Mouse (Mus musculus) lung, postnatal 4 days (tissue): ENCODE results near the gene Fgfr2.

ENCODE experiments used
- DNase-seq, 2 experiments: peaks; one replicate each; pipeline ENCODE4 v3.0.0; 2021

Gene Fgfr2

DNA sequence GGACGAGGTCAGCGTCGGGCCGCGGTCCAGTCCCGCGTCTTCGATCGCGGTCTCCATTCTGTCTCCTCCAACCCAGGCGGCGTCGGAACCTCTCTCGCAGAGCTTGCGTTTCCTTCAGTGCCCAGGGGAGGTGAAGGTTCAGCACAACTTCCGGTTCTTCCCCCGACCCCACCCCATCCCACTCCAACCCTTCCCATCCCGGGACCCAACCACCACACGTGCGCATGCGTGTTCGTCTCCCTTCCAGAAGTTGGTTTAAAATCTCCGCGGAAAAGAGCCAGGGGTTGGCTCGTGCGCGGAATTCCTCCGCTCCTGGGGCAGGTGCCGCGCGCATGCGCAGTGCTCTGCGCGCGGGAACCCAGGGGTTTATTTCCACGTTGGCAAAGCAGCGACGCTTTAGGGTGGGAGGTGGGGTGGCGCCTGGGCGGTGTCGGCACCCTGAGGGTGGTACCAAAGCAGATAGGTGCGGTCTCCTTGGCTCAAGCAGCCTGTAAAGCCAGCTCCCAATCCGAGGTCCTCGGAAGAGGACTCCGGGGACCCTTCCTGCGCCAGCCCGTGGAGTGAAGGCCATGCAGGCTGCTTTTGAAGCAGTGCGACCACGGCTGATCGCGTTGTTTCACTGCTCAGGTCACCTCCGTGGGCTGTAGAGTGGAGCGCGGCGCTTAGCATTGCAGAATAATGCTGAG, 1760.4 kb downstream of the Fgfr2 start, which contains the start of gene 2310057M21Rik:
TSS of gene 2310057M21Rik (minus strand) at position 145 of the 686 bp plus-strand sequence.
- peak; percentile 94 to 96 for DNase-seq

DNA sequence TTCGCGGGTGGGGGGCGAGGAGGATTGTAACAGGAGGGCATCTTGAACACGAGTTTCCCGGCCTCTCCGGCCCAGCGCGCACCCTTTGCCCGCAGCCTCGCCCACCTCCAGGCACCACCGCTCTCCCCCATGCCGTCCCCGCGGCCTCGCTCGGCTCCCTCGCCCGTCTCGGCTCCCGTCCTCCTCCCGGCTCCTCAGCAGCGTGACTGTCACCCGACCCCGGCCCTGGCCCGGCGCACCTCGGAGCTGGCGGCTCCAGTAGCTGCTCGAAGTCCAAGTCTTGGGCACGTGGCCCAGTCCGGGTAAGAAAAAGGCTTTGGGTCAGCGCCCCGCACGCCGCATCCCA, 1760.9 kb downstream of the Fgfr2 start:
- DNase-seq, result no peak

DNA sequence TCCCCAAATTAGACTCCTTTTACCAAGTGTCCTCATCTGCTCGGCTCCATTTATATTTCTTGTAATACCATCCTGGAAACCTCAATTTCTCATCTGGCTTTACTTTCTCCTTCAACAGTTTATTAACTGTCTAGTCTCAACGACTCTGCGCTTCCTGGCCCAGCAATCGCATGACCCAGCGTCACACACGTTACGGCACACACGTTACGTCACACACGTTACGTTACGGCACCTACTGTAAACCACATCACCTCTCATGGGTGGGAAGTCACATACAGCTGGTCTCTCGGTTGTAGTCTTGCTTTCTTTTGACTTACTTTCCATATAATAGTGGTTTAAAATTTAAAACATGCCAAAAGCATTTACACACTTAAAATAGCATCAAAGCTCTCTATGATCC, 1767.0 kb downstream of the Fgfr2 start:
- DNase-seq, result no peak

DNA sequence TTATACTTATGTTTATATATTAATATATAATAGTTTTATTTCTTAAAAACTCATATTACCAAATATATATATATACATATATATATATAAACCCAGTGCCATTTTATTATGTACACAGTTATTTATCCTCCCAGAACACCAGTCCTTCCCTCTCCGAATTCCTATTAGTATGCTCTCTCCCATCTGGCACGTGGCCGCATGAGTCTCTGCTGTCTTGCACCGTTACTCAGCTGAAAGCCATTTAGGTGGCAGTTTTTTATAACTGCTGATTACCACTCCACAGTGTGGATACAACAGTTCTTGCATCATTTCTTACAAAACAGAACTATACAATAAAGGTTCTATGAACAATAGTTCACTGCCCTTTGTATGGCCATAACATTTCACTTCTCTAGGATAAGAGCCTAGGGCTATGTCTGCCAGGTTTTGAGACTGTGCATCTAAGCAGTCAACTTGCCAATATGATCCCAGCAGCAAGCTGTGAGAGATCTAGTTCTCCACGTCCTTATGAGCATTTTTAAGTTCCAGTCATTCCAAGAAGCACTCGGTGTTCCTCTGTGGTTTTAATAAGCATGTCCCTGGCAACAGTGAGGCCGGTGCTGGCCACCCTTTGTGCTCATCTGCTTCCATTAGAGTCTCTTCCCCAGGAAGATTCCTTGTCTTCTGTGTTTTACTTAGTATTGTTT, 1777.2 kb downstream of the Fgfr2 start:
- DNase-seq, result no peak

DNA sequence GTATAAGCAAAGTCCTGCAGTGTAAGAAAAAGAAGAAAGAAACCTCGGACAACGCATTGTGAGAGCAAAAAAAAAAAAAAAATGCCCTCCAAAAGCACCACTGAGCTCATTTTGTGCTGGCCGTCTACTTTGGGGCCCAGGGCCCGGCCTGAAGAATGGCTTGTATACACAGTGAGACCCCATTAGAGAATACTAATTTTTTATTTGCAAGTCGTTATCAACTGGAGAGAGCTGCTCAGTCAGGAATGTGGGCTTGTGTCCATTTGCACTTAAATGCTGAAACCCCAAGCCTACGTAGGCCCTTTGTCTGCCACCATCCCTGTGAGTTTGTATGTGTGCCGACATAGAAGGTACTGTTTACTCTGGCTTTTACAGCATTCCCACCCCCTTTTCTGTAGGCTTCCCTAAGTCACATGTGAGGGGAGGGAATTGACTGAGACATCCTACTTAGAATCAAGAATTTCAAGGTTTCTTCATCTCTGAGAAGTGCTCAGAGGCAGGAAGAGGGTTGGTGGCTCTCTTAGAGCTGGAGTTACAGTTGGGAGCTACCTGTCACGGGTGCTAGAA, 1785.6 kb downstream of the Fgfr2 start:
- no peak for DNase-seq

DNA sequence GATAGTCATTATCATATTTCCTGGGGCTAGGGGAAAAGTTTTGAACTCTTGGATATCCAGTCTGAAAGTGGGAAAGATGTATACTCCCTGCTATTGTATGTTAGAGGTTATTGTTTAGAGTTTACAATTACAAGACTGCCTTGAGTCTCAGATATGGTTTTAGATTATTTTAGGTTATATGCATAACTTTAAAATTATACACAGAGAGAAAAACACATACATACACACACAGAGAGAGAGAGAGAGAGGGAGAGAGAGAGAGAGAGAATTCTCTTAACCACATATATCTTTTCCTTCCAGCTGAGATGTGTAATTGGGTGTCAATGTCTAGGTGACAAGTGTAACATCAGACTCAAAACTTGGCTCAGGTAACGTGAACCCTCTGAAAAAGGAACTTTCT, 1789.6 kb downstream of the Fgfr2 start, which contains the start of gene Fam24a:
TSS of gene Fam24a (plus strand) at position 301 of the 400 bp plus-strand sequence.
- DNase-seq, result no peak

DNA sequence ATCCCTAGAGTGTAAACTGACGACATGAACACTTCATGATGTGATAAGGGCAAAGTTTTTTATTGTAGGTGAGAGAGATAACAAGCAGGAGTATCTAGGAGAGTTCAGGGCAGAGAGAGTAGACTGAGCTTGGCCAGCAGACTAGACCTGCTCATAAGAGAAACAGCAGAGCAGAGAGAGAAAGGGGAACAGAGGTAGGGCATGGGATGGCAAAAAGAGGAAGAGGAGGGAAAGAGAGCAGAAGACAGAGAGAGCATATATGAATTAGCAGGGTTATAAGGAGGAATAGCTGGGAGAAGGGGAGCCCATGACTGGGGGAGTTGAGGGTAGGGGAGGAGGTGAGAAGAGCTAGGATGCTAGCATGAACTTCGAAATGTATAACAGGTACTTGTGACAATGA, 1791.5 kb downstream of the Fgfr2 start:
- no peak for DNase-seq

DNA sequence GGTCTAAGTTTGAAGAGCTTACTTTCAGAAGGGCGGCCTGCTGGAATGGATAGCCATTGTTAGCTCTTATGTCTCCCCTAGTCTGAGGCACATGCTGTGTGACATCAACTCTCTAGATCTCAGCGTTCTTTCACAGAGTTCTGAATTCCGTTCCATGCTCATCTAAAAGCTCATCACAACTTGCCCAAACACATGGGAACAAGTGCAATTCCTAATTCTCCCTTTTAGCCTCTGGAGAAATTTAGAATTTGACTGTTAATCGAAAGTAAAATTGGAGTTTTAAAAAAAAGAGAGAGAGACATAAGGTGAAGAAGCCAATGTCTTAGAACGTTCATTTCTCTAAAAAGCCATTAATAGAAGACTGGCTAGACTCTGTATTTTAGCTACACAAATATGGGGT, 1793.7 kb downstream of the Fgfr2 start, which contains the start of gene Fam24b:
TSS of gene Fam24b (minus strand) at position 101 of the 400 bp plus-strand sequence.
- DNase-seq, result no peak

DNA sequence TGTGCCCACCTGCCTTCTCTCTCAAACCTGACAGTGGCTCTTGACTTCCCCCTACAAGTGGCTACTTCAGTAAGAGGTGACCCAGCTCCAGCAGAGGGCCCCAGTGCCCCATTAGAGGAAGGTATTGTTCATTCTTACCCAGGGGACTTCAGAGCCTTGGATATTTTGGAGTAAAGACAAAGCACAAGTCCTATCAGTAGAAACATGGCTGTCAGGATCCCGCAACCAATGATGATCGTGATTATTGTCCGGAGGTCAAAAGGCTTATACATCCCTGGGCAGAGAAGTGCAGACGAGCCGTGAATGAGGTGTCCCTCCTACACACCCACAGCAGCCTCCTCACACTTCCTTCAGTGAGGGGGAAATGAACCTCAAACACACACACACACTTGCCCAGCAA, 1796.1 kb downstream of the Fgfr2 start:
- no peak for DNase-seq

DNA sequence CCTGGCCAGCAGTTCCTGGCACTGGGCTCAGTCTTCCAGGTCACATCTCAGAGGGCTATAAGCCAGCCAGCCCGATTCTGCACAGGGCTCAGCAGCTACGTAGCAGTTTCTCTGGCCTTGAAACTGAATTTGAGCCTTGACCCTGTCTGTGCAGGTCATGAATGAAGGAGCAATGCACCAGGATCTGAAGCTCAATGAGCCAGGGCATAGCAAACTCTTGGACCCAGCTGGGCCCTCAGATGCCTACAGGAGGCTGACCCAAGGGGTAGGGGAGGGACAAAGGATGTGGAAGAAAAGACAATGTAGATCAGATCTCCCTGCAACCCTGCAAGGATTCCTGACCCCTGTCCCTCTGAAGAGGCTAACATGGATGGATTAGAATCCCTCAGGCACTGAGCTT, 1801.0 kb downstream of the Fgfr2 start, which contains the start of gene Cuzd1:
TSS of gene Cuzd1 (minus strand) at position 101 of the 400 bp plus-strand sequence.
- DNase-seq, result no peak

DNA sequence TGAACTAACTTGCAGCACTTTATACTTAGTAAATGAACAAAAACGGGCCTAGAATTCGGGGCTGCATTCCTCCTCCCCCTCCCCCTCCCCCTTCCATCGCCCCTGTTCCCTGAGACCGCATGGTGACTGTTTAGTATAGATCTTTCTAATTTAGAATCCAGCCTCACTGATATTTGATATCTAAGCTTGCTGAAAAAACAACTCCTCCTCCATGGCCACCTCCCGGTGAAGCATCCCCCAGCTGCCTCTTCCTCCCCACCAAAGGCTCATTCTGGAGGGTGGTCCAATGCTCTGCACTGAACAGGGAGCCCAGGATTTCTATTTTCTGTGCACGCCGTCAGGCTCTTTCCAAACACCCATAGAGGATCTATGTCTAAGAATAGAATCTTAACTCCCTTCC, 1804.8 kb downstream of the Fgfr2 start:
- no peak for DNase-seq

DNA sequence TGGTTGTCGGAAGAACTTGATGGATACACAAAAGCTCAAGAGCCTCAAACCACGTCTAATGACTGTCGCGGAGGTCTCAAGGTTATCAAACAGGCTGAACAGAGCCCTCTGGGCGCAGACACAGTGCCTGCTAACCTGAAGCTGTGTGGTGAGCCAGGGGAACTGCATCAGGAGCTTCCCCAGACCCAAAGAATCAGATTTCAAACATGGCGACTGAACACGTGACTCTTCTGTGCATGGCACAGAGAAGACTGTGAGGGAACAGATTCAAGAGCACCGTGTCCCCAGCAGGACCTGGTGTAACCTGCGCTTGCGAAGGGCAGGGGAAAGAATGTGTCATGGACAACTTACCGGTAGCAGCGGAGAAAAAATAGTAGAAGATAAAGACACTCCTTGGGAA, 1805.6 kb downstream of the Fgfr2 start:
- DNase-seq, result no peak

DNA sequence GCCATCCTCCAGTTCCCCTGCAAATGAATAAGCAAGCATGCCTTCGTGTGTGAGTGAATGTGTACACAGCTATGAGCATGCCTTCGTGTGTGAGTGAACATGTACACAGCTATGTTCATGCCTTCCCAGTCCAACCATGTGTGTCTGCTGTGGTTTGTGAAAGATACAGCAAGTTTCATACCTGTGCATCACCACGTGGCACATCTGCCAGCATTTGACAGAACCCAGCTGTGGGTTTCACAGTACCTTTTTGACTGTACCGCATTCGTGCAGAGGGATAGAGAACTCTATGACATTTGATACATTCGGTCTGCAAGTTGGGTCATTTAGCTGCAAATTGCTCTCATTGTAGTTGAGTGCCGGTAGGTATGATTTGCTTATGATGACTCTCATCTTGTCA, 1808.7 kb downstream of the Fgfr2 start:
- DNase-seq, result no peak

DNA sequence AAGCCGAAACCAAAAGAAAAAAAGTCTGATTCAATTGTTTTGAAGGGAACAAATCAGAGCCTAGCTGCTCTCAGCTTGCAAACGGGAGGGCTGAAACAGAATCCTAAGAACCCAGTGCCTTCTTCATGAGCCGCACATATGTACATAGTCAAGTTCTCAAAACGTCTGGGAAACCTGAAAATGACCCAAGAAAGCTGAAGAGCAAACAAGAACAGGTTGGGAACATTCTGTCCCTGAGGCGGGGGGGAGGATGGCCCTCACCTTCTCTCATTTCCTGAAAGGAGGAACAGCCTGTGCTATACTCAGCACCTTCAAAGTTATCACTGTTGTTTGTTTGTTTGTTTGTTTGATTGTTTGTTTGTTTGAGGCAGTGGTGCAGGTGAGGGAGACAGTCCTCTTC, 1816.4 kb downstream of the Fgfr2 start:
- no peak for DNase-seq

DNA sequence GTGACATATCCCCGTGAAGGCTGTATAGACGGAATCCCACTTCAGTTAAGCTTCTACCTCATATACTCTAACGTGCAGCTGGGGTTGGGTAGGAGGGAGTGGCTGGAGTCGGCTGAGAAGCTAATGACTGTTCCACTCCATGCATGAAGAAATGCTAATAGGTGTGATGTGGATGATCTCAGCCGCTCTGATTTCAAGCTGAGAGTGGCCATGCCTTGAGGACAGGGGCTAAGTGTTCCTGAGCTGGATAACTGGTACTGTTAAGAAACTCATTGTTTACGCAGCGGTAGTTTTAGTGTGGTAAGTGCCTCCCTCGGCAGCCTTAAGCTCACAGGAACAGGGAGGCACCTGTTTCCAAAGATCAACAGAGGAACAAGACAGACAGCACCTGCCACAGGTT, 1819.8 kb downstream of the Fgfr2 start:
- DNase-seq, result peak in 1 of 2 experiments; percentile 29

DNA sequence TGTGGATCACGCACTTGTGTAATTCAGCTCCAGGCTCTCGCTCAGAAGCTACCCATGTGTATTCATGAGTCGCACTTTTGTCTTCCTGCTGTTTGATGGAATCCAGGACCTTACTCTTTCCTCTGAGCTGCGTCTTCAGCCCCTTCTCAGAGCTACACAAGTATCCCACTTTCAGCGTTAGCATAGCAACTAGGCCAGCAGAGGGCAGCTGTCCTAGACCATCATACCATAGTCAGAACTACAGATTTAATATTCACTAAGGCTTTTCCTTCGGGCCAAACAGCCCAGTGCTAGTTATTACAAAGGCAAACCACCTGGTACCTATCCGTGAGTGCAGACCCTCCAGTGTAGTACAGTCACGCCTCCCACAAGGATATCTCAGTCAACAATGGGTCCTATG, 1826.0 kb downstream of the Fgfr2 start:
- peak in 1 of 2 experiments; percentile 6 for DNase-seq

DNA sequence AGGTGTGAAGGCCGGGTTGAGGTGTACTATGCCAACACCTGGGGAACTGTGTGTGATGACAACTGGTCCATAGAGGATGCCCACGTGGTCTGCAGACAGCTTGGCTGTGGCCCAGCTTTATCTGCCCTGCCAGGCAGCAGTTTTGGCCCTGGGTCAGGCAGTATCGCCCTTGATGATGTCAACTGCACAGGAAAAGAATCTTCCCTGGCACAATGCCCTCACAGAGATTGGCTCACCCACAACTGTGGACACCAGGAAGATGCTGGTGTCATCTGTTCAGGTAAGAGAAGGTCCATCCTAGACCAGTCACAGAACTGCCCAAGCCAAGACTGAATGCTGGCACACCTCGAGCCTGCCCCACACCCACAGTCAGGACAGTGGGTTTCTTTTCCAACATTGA, 1857.3 kb downstream of the Fgfr2 start:
- no peak for DNase-seq

DNA sequence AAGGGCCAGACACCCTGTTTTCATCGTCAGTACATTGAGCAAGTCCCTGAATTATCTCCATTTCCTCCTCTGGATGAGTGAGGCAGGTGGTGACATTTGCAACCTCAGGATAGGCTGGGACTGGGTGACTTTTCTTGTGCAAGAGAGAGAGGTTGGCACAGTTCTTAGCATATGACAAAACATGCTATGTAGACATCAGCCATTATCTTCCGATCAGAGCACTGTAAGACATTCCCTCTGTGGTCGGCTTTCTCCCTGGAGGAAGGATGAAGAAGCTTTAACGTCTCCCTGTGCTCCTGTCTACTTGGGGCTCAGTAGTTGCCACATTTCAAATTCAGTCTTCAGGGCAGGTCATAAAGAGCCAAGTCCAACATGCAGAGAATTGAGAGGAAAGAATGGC, 1858.9 kb downstream of the Fgfr2 start:
- DNase-seq, result no peak

DNA sequence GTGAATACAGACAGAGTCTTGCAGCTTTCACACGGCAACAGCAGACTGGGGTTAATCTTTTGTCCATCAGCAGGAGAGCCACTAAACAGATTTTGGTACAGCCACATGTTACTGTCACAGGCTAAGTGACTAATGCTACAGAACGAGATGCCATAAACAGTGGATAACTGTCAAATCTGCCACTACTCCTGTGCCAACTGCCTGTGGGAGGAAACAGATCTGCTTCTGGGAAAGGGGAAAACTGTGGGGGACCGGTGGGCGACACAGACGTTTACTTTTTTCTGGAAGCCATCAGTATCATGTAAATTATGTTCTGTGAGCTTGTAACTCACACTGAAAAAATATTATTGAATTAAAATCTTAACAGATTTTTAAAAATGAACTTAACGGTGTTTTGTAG, 1862.2 kb downstream of the Fgfr2 start:
- no peak for DNase-seq

DNA sequence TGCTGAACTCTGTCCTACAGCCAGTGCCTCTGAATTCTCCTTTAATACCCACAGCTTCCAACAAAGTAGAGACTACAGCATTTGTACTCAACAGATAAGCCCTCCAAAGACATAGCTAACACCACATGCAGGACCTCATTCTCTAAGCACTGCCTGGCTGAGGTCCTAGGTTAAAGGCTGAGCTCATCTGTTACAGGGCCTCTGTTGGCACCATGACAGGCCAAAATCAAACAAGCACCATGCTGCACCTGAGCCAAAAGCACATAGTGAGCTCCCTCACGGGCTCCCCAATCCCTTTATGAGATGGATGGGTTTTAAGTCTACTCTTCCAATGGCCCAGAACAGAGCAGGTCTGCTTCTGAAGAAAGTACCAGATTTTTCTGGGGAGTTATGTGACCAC, 1865.8 kb downstream of the Fgfr2 start:
- DNase-seq, result no peak

DNA sequence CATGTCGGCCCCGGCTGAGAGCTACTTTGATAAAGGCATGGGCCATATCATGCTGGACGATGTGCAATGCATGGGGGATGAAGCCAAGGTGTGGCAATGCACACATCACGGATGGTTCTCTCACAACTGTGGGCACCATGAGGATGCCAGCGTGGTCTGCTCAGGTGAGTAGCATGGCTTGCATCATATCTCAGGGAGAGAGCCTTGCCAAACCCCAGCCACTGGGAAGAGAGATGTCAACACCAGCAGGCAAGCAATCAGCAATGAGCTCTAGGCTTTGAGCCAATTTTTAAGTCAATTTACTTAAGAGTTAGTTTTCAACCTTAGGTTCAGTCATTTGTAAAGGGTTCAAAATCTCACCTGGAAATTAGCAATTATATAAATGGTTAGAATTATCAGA, 1866.3 kb downstream of the Fgfr2 start:
- DNase-seq, result peak in 1 of 2 experiments; percentile 21

DNA sequence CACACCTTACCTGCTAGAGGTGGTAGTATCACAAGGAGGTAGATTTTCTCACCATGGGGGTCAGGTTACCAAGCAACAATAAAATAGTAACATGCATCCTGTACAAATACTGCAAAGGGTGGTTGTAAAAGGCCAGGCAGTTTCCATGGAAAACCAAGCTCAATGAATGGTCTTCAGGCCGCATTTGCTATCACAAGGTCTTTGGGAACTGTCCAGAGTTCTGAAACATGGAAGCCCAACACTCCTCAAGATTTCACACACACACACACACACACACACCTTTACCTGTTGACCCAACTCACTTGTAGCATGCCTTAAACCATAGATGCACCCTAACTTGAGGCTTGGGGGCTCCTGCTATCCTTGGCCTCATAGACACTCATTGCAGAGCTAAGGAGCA, 1878.2 kb downstream of the Fgfr2 start:
- DNase-seq, result no peak

DNA sequence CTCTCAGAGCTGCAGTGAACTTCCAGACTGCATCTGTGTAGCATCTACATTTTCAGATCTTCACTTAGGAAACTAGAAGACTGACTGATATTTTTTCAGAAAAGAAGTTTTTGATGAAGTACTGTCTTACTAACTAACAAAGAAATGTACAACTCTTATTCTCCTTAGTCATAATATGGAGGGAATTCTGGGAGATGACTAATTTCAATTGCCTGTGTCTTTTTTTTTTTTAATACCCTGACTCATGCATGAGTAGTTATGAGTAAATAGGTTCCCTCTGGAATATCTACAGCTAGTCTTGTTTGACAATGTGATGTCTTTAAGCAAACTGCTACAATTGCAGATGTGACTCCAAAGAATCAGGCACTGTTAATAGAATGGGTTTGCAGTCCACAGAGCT, 1887.1 kb downstream of the Fgfr2 start:
- no peak for DNase-seq

DNA sequence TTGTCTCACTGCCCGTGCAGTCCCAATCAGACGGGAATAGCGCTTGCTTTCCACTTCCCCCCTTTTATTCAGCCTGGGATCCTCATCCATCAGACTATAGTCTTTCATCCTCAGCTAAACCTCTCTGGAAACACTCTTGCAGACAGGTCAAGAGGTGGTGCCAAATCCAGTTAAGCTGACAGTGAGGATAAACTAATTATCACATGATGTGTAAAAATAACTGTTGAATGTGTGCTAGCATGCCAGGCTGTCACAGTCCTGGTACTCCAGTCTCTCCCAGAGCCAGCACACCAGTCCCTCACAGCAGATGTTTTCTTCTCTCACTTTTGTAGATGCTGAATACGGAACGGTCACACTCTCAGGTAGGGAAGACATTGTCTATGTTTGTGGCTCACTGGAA, 1900.1 kb downstream of the Fgfr2 start:
- DNase-seq, result no peak
